Mouse (Mus musculus) ES-E14 (cell line): ENCODE results near the gene Nav3.

ENCODE experiments used
- CHD2 ChIP-seq: IDR thresholded peaks from 2 replicates; pipeline ENCODE4 v1.6.1; 2014; ENCODE audit warnings: mild to moderate bottlenecking, low read depth, low read length, inconsistent platforms
- HCFC1 ChIP-seq: IDR thresholded peaks from 2 replicates; pipeline ENCODE4 v1.6.1; 2012; ENCODE audit warnings: low read length, inconsistent platforms, borderline replicate concordance; ENCODE audit not compliant: insufficient read depth
- MAFK ChIP-seq: IDR thresholded peaks from 2 replicates; pipeline ENCODE4 v1.6.1; 2014; ENCODE audit warnings: mild to moderate bottlenecking, low read depth, low read length, inconsistent platforms; ENCODE audit not compliant: insufficient read depth
- ZC3H11A ChIP-seq: IDR thresholded peaks from 2 replicates; pipeline ENCODE4 v1.6.1; 2012; ENCODE audit warnings: low read depth, mild to moderate bottlenecking, inconsistent platforms, low read length, borderline replicate concordance
- ZNF384 ChIP-seq: IDR thresholded peaks from 2 replicates; pipeline ENCODE4 v1.6.1; 2012; ENCODE audit warnings: low read depth, low read length, inconsistent platforms

GRCm38 (mm10) chr10:110421533-110421932, 34.5 kb downstream of the Nav3 start:
- TF ChIP-seq MAFK (no peak), CHD2 (no peak), ZC3H11A (no peak), ZNF384 (no peak), HCFC1 (no peak)
